Mouse (Mus musculus): ENCODE measurements around the gene Btn1a1. TPM values are rescaled to one million over a fixed set of nuclear protein-coding genes. Genes with fewer than 3 reads are reported as not detected.

Btn1a1 gene
- polyA plus RNA-seq, 1 experiment from 2014 or later, result 0.06 TPM

DNA sequence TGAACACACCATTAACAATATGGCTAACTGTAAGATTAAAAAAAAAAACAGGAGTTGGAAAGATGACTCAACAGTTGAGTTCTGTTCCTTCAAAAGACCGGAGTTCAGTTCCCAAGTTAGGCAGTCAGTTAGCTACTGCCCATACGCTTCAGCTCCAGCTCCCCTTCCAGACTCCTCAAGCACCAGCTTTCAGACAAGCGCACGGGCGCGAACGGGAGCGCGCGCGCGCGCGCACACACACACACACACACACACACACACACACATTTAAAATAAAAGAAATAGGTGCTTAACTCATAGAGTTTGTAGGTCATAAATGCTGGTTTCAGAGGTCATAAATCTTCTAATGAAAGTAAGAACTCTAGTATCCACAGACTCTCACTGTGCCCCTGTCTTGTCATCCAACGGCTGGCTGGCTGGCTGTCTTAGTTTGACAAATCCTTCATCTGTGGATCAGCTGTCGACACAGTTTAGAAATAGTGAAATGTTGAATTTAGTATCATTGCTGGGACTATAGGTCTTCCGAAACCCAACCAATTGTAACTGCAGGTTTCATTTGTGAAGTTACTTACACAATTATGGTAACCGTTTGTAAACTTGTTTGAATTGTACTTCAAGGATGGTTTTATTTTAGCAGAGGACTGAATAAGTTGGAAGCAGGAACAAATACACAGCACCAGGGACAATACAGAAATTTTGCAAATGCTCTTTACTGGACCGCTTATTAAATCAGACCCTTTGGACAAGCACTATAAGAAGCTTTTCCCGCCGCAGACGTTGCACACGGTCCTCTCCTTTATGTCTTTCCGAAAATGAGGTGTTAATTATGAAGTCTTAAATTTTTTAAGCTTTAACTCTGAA is 16.2 kb downstream of the Btn1a1 start:
- peaks cover 10% of the 10 kb centered on the region for H3K4me1 ChIP-seq (replicated peaks)
- H3K4me3 ChIP-seq, result peak overlapping the region; percentile 47
- WGBS, result under 1% methylated on average over 24 of the region's 24 CpGs
- ATAC-seq (ENCODE audit: low FRiP score), result no peak
- H3K27ac ChIP-seq, result no peak overlapping the region
- peak overlapping the region; percentile 66 for H3K4me2 ChIP-seq
- H3K36me3 ChIP-seq, result no peaks in the 10 kb centered on the region
- H3K9ac ChIP-seq, result peak overlapping the region; percentile 69
- H3K9me3 ChIP-seq, result no peaks in the 10 kb centered on the region
- H3K27me3 ChIP-seq, result no peaks in the 10 kb centered on the region

DNA sequence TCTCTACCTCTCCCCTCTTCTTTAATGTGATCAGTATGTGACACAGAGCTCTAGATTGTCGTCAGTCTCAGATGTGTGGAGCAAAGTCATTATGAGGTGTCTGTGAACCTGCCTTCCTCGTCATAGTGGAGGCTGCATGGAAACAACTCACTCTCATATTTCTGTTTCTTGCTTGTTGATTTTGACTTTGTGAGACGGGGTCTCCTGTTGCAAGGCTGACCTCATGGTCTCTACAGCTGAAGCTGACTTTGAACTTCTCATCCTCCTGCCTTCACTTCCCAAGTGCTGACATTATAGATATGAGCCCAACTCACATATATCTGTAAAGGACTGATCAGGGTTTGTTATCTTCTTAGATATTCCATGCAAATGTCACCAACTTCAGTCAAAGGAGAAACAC is 16.9 kb downstream of the Btn1a1 start:
- Histone ChIP-seq H3K4me3 (peak overlapping the region; percentile 47), H3K9me3 (no peaks in the 10 kb centered on the region), H3K9ac (no peak overlapping the region), H3K36me3 (no peaks in the 10 kb centered on the region), H3K4me2 (peak overlapping the region; percentile 66), H3K27me3 (no peaks in the 10 kb centered on the region), H3K27ac (no peak overlapping the region), H3K4me1 (replicated peaks) (peaks cover 15% of the 10 kb centered on the region)
- WGBS, result 61% methylated on average over 3 of the region's 3 CpGs
- ATAC-seq (ENCODE audit: low FRiP score), result no peak

DNA sequence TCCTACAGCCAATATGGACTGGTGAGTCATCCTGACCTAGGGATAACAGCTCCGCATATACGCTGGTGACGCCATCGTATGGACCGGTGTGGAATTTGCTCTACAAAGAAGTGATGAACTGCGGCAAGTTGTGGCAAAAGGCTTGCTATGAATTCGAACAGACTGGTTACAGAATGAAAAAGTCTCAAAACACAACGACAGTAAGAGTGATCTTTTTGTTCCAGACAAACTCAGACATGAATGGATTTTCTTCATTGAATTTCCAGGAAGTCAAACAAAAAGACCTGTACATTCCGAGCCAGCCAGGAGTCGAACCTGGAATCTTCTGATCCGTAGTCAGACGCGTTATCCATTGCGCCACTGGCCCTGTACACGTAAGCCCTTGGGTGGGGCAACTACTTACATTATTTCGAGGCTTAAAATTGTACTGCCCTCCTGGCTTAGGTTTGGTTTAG is 19.2 kb downstream of the Btn1a1 start:
- H3K4me1 ChIP-seq (replicated peaks), result peaks cover 15% of the 10 kb centered on the region
- H3K27me3 ChIP-seq, result no peaks in the 10 kb centered on the region
- no peaks in the 10 kb centered on the region for H3K36me3 ChIP-seq
- H3K9me3 ChIP-seq, result no peaks in the 10 kb centered on the region
- peak overlapping the region; percentile 73 for H3K9ac ChIP-seq
- ATAC-seq (ENCODE audit: low FRiP score), result peak; percentile 76
- WGBS, result under 1% methylated on average over 16 of the region's 16 CpGs
- peak overlapping the region; percentile 80 for H3K27ac ChIP-seq
- H3K4me3 ChIP-seq, result peak overlapping the region; percentile 68
- peak overlapping the region; percentile 63 for H3K4me2 ChIP-seq

DNA sequence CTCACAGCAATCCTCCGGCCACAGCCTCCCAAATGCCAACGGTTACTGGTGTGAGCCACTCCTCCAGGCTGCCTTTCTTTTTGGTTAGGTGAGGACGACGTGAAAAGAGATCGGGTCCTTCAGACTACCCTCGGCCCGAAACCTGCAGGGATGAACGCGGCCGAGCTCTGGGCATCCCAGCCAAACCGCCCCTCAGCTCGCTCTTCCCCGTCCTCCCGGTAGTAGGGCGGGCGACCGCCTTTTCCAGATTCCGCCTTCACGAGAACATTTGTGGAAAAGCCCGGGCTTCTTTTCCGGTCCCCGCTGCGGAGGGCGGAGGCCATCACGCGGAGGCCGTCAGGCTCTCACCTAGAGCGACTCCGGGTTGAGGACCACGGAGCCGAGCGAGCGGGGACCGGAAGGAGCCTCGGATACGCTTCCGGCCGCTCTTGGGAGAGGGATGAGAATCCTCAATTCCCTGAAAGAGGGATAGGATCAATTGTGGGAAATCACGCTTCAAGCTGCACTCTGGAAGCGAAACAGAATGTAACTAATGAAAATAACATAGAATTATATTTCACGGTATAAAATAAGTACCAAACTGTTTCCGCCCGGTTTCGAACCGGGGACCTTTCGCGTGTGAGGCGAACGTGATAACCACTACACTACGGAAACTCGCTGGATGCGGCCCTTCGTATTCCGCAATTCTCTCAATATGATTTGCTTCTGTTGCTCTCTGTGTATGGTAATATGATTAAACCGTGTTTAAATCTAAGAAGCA is 20.0 kb downstream of the Btn1a1 start:
- Histone ChIP-seq H3K4me3 (peak overlapping the region; percentile 68), H3K4me2 (peak overlapping the region; percentile 63), H3K9me3 (no peaks in the 10 kb centered on the region), H3K36me3 (no peaks in the 10 kb centered on the region), H3K27ac (peak overlapping the region; percentile 98), H3K9ac (peak overlapping the region; percentile 88), H3K4me1 (replicated peaks) (peaks cover 15% of the 10 kb centered on the region), H3K27me3 (no peaks in the 10 kb centered on the region)
- ATAC-seq (ENCODE audit: low FRiP score), result peak; percentile 94
- under 1% methylated on average over 55 of the region's 55 CpGs for WGBS

DNA sequence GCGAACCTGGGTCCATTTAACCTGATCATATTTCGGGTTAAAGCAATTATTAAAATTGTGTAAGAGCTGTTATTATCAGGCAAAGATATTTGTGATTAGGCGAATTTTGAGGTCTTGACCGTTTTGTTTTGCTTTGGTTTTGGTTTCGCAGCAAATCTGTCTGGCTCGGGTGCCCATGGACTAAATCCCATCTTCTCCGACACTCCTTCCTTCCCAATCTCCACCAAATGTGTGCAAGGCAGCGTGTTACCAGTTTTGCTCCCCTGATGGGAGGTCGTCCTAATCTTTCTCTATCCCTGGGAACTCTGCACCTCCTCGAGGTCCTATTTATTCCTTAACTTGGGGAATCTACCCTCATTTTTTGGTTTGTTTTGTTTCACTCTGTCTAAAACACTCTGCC is 20.5 kb downstream of the Btn1a1 start:
- 0 out of 2 replicates have a peak, but pooled peaks have one; percentile 0 for ATAC-seq (ENCODE audit: low FRiP score)
- H3K9ac ChIP-seq, result peak overlapping the region; percentile 88

DNA sequence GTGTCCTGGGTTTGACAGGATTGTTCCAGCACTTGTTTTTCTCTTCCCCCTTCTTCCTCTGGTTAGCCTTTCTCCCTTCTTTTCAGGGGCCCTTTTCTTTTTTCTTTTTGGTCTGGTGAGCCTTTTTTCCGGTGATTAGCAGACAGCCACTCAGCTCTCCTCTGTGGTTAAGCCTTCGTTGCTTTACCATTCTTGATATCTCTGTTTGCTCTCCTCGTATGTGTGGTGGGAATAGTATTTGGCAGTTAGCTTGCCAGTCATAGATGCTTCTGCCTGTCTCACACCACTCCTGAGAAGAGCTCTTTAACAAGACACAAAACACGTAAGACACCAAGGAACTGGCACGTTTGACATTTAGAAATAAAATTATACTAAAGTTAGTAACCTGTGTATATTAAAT is 21.2 kb downstream of the Btn1a1 start:
- Histone ChIP-seq H3K27me3 (no peaks in the 10 kb centered on the region), H3K4me2 (peak overlapping the region; percentile 63), H3K4me1 (replicated peaks) (peaks cover 15% of the 10 kb centered on the region), H3K4me3 (peak overlapping the region; percentile 68), H3K9me3 (no peaks in the 10 kb centered on the region), H3K9ac (peak overlapping the region; percentile 58), H3K36me3 (no peaks in the 10 kb centered on the region), H3K27ac (peak overlapping the region; percentile 4; the same call in 1 of the 2 replicates)
- 56% methylated on average over 5 of the region's 5 CpGs for WGBS
- ATAC-seq (ENCODE audit: low FRiP score), result no peak

More for the DNA sequence above, 20.5 kb downstream of the Btn1a1 start:
- H3K36me3 ChIP-seq, result no peaks in the 10 kb centered on the region
- H3K27me3 ChIP-seq, result no peaks in the 10 kb centered on the region
- peak overlapping the region; percentile 68 for H3K4me3 ChIP-seq
- no peaks in the 10 kb centered on the region for H3K9me3 ChIP-seq
- 4% methylated on average over 10 of the region's 10 CpGs for WGBS
- peaks cover 15% of the 10 kb centered on the region for H3K4me1 ChIP-seq (replicated peaks)
- H3K4me2 ChIP-seq, result peak overlapping the region; percentile 63
- peak overlapping the region; percentile 98 for H3K27ac ChIP-seq

DNA sequence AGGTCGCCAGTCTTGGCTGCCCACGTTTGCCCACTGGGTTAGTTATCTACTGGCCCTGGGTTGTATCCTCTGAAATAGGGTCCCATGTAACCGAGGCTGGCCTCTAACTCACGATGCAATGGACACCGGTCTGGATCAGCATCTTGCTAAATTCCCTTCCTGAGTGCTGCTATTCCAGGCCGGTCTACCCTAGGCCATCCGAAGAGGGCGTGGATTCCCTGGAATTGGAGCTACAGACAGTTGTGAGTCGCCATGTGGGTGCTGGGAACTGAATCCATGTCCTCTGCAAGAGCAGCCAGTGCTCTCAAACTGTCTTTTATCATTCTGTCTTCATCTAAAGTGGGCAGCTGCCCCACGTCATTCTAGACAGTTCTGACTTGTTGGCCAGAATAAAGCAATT is 25.8 kb downstream of the Btn1a1 start:
- Histone ChIP-seq H3K27ac (no peak overlapping the region), H3K36me3 (no peaks in the 10 kb centered on the region), H3K9me3 (no peaks in the 10 kb centered on the region), H3K9ac (no peak overlapping the region), H3K4me1 (replicated peaks) (peaks cover 15% of the 10 kb centered on the region), H3K27me3 (no peaks in the 10 kb centered on the region), H3K4me2 (no peak overlapping the region), H3K4me3 (no peak overlapping the region)
- WGBS, result 66% methylated on average over 10 of the region's 10 CpGs
- ATAC-seq (ENCODE audit: low FRiP score), result no peak

DNA sequence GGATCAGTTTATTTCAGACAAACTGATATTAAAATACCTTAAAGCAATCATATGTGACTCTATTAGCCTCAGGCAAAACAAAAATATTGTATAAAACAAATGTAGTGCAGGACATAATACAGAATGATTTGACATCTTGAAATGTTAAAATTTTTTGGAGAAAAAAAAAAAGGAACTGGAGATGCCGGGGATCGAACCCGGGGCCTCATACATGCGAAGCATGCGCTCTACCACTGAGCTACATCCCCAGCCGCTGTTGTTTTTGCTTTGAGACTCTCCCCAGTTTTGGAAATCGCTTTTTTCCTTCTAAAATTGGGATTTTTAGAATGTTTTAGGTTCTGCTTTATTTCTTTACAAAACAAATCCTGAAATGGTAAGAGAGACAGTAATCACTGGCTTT is 27.2 kb downstream of the Btn1a1 start:
- Histone ChIP-seq H3K36me3 (no peaks in the 10 kb centered on the region), H3K9me3 (no peaks in the 10 kb centered on the region), H3K27ac (no peak overlapping the region), H3K4me1 (replicated peaks) (peaks cover 13% of the 10 kb centered on the region), H3K4me2 (peak overlapping the region; percentile 72), H3K27me3 (no peaks in the 10 kb centered on the region), H3K4me3 (peak overlapping the region; percentile 53), H3K9ac (peak overlapping the region; percentile 53; the same call in 1 of the 2 replicates)
- 0% methylated on average over 7 of the region's 7 CpGs for WGBS
- ATAC-seq (ENCODE audit: low FRiP score), result peak; percentile 38; the same call in 1 of the 2 replicates

DNA sequence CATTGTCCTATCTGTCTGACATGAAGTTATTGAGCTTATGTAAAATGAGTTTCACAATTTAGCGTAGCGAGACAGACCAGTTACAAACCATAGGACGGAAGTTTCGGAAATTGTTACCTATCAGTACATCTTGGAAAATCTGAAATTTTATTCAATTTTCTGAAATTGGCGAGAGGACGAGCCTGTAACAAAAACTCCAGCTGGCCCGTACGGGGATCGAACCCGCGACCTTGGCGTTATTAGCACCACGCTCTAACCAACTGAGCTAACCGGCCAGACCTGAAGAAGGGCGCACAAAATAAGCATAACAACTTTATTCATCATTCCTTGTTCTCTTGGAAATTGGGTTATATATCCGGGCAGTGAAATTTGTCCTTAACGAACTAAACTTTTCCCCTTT is 27.8 kb downstream of the Btn1a1 start:
- H3K36me3 ChIP-seq, result no peaks in the 10 kb centered on the region
- ATAC-seq (ENCODE audit: low FRiP score), result peak; percentile 82
- WGBS, result under 1% methylated on average over 17 of the region's 17 CpGs
- H3K4me3 ChIP-seq, result peak overlapping the region; percentile 53
- H3K4me1 ChIP-seq (replicated peaks), result peaks cover 17% of the 10 kb centered on the region
- no peaks in the 10 kb centered on the region for H3K9me3 ChIP-seq
- H3K9ac ChIP-seq, result peak overlapping the region; percentile 69
- H3K27ac ChIP-seq, result peak overlapping the region; percentile 69; the same call in 1 of the 2 replicates
- H3K4me2 ChIP-seq, result peak overlapping the region; percentile 72
- no peaks in the 10 kb centered on the region for H3K27me3 ChIP-seq

DNA sequence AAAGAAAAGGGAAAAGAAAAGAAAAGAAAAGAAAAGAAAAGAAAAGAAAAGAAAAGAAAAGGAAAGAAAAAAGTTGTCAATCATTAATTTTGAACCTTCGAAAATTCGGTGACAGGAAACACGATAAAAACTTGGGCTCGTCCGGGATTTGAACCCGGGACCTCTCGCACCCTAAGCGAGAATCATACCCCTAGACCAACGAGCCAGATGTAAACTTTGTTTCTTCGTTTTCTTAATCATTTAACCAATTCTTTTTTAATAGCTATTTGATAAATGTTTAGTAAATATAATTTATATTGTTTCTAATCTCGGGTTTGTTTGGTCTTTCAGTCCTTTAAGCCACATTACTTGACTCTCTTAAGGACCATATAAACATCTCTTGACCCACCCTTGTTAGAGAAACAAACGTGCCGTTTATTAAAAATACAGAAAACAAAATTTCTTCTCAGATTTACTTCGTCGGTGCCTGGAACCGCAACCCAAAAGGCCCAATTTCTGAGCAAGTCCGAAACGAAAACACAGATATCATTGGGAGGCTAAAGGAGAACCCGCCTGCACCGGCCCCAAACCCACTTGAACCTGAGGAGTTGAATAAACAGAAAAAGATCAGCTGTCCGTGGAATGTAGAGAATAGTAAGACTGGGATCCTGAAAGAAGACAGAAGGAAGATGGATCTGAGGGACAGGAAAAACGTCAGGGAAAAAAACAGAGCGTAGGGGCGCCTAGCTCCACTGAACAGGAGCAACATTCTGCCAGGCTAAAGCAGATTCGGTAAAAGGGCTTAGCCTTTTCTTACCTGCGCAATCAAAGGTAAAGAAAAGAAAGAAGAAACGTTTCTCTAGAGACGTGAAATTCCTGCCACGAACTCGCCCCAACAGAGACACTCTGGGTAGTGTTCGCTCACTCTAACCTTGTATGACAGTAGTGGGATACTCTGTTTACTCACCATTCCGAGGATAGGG is 28.6 kb downstream of the Btn1a1 start:
- Histone ChIP-seq H3K36me3 (no peaks in the 10 kb centered on the region), H3K27ac (peak overlapping the region; percentile 69; the same call in 1 of the 2 replicates), H3K9ac (peak overlapping the region; percentile 69), H3K4me3 (peak overlapping the region; percentile 53), H3K4me1 (replicated peaks) (peaks cover 17% of the 10 kb centered on the region), H3K27me3 (no peaks in the 10 kb centered on the region), H3K9me3 (no peaks in the 10 kb centered on the region), H3K4me2 (peak overlapping the region; percentile 72)
- peak; percentile 38; the same call in 1 of the 2 replicates for ATAC-seq (ENCODE audit: low FRiP score)
- under 1% methylated on average over 32 of the region's 32 CpGs for WGBS

DNA sequence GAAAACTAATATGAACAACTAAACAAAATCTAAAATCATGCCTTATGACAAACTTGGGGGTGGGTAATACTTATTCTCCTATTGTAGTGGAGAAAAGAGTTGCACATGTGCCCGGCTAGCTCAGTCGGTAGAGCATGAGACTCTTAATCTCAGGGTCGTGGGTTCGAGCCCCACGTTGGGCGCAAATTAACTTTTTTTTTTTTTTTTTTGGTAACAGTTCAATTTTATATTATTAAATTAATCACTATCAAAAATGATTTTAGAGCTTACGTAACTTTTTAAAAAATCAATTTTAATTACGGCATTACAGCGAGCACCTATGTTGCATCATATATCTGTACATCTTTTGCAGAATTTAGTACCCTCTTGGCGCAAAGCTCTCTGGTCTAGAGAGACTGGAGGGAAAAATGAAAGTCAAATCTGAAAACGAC is 29.5 kb downstream of the Btn1a1 start:
- peak overlapping the region; percentile 60 for H3K4me2 ChIP-seq
- peaks cover 20% of the 10 kb centered on the region for H3K4me1 ChIP-seq (replicated peaks)
- H3K9ac ChIP-seq, result no peak overlapping the region
- no peaks in the 10 kb centered on the region for H3K9me3 ChIP-seq
- ATAC-seq (ENCODE audit: low FRiP score), result no peak
- H3K36me3 ChIP-seq, result no peaks in the 10 kb centered on the region
- H3K27ac ChIP-seq, result no peak overlapping the region
- no peaks in the 10 kb centered on the region for H3K27me3 ChIP-seq
- peak overlapping the region; percentile 41; the same call in 1 of the 2 replicates for H3K4me3 ChIP-seq
- under 1% methylated on average over 11 of the region's 11 CpGs for WGBS
